Mouse (Mus musculus) E14TG2a.4 (cell line): ENCODE measurements around the gene Adarb1.

Experiments used
- CTCF ChIP-seq: conservative IDR thresholded peaks from 2 replicates; pipeline ENCODE4 v1.5.1; 2014; ENCODE audit warnings: low read length
- POU5F1 ChIP-seq: IDR thresholded peaks from 2 replicates; pipeline ENCODE4 v1.6.1; 2014; ENCODE audit warnings: low read length, borderline replicate concordance

DNA sequence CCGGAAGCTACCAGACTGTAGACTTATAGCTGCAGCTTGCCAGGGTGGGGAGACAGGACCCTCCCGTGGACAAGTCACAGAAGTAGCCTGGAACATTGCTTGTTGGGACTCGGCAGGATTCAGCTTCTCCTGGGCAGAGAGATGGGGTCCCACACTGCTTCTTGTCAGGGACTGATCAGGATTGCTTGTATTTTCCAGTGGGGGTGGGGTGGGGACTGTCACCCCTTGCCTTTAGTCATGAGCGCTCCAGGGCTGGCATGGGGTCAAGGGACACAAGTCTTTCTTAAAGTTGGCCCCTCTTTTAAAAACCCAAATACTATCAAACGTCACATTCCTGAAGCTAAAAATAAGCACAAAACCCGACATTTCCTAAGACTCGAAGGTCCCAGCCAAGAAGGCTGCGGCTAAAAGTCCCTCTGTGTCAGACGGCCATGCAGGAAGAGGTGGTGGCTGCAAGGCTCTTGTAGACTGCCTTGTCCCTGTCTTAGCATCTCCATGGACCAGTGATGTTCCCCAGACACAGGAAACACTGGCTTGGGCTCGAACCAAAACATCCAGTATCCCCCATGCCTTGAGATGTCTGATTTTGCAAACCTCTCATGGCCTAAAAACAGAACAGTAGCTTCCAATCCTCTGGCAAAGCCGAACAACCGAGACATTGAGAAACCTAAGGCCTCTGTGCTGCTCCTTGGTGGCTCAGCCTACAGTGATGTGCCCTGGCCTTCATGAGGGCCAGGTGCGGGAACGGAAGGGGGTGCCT lies 37.4 kb upstream of the Adarb1 start:
- no peak for TF ChIP-seq POU5F1
- TF ChIP-seq CTCF = no peak
